Mouse (Mus musculus): ENCODE data around the gene Pikfyve. TPM values are rescaled to one million over a fixed set of nuclear protein-coding genes. Genes with fewer than 3 reads are reported as not detected.

The Pikfyve gene
- 11.5 and 13.7 TPM in 2 replicates for polyA plus RNA-seq (2015; fragmentation: Nextera tagmentation; extraction: Ambion mirVana)

GRCm38 (mm10) chr1:65186287-65187073, at the start of gene Pikfyve, which contains the start of gene Idh1:
Gene Pikfyve, plus strand, starts transcription at chr1:65186683.
Gene Idh1, minus strand, starts transcription at chr1:65186500.
- peaks cover 18% of the 10 kb centered on the region for H3K4me1 ChIP-seq (replicated peaks)
- H3K4me3 ChIP-seq, result peak within 1 kb of the TSS; percentile 79
- no peaks in the 10 kb centered on the region for H3K9me3 ChIP-seq
- peak within 1 kb of the TSS; percentile 69 for H3K4me2 ChIP-seq
- 1% methylated on average over 67 of the region's 71 CpGs for WGBS
- ATAC-seq (ENCODE audit: low FRiP score), result peak; percentile 99
- peak within 1 kb of the TSS; percentile 89 for H3K9ac ChIP-seq
- H3K27me3 ChIP-seq, result no peaks in the 10 kb centered on the region
- H3K27ac ChIP-seq, result peak within 1 kb of the TSS; percentile 91
- H3K36me3 ChIP-seq, result no peaks in the 10 kb centered on the region

GRCm38 (mm10) chr1:65137560-65137959, 48.9 kb upstream of the Pikfyve start:
- Histone ChIP-seq H3K36me3 (no peaks in the 10 kb centered on the region), H3K9ac (no peak overlapping the region), H3K4me2 (no peak overlapping the region), H3K27me3 (no peaks in the 10 kb centered on the region), H3K4me1 (replicated peaks) (no peaks in the 10 kb centered on the region), H3K27ac (no peak overlapping the region), H3K9me3 (no peaks in the 10 kb centered on the region), H3K4me3 (no peak overlapping the region)
- ATAC-seq (ENCODE audit: low FRiP score), result no peak
- WGBS, result 90% methylated on average over 6 of the region's 6 CpGs

GRCm38 (mm10) chr1:65144783-65145182, 41.7 kb upstream of the Pikfyve start:
- Histone ChIP-seq H3K4me1 (replicated peaks) (no peaks in the 10 kb centered on the region), H3K36me3 (no peaks in the 10 kb centered on the region), H3K9ac (no peak overlapping the region), H3K4me2 (no peak overlapping the region), H3K27ac (no peak overlapping the region), H3K9me3 (no peaks in the 10 kb centered on the region), H3K27me3 (no peaks in the 10 kb centered on the region), H3K4me3 (no peak overlapping the region)
- WGBS, result 93% methylated on average over 2 of the region's 2 CpGs
- no peak for ATAC-seq (ENCODE audit: low FRiP score)

- Histone ChIP-seq H3K27ac (no peak overlapping the region), H3K27me3 (no peaks in the 10 kb centered on the region)
- 70% methylated on average over 2 of the region's 2 CpGs for WGBS
Observed at GRCm38 (mm10) chr1:65146601-65147000, 39.9 kb upstream of the Pikfyve start.

GRCm38 (mm10) chr1:65147326-65147725, 39.2 kb upstream of the Pikfyve start:
- no peaks in the 10 kb centered on the region for H3K27me3 ChIP-seq
- no peaks in the 10 kb centered on the region for H3K4me1 ChIP-seq (replicated peaks)
- H3K9me3 ChIP-seq, result no peaks in the 10 kb centered on the region
- no peaks in the 10 kb centered on the region for H3K36me3 ChIP-seq
- no peak overlapping the region for H3K4me3 ChIP-seq
- H3K9ac ChIP-seq, result no peak overlapping the region
- 91% methylated on average over 5 of the region's 5 CpGs for WGBS
- no peak for ATAC-seq (ENCODE audit: low FRiP score)
- H3K4me2 ChIP-seq, result no peak overlapping the region
- H3K27ac ChIP-seq, result no peak overlapping the region

More at GRCm38 (mm10) chr1:65146601-65147000, 39.9 kb upstream of the Pikfyve start:
- no peaks in the 10 kb centered on the region for H3K4me1 ChIP-seq (replicated peaks)
- H3K9me3 ChIP-seq, result no peaks in the 10 kb centered on the region
- ATAC-seq (ENCODE audit: low FRiP score), result no peak
- H3K9ac ChIP-seq, result no peak overlapping the region
- H3K36me3 ChIP-seq, result no peaks in the 10 kb centered on the region
- no peak overlapping the region for H3K4me2 ChIP-seq
- no peak overlapping the region for H3K4me3 ChIP-seq

GRCm38 (mm10) chr1:65147971-65148370, 38.5 kb upstream of the Pikfyve start:
- WGBS, result 83% methylated on average over 3 of the region's 3 CpGs
- Histone ChIP-seq H3K4me3 (no peak overlapping the region), H3K4me2 (no peak overlapping the region), H3K9ac (no peak overlapping the region), H3K27me3 (no peaks in the 10 kb centered on the region), H3K27ac (no peak overlapping the region), H3K4me1 (replicated peaks) (no peaks in the 10 kb centered on the region), H3K9me3 (no peaks in the 10 kb centered on the region), H3K36me3 (no peaks in the 10 kb centered on the region)
- ATAC-seq (ENCODE audit: low FRiP score), result no peak

GRCm38 (mm10) chr1:65154814-65155213, 31.7 kb upstream of the Pikfyve start:
- Histone ChIP-seq H3K36me3 (peaks cover 30% of the 10 kb centered on the region), H3K9me3 (no peaks in the 10 kb centered on the region), H3K4me1 (replicated peaks) (no peaks in the 10 kb centered on the region), H3K9ac (no peak overlapping the region), H3K27me3 (no peaks in the 10 kb centered on the region), H3K27ac (no peak overlapping the region), H3K4me2 (no peak overlapping the region), H3K4me3 (no peak overlapping the region)
- no peak for ATAC-seq (ENCODE audit: low FRiP score)

- ATAC-seq (ENCODE audit: low FRiP score), result no peak
- 92% methylated on average over 5 of the region's 5 CpGs for WGBS
- no peaks in the 10 kb centered on the region for H3K4me1 ChIP-seq (replicated peaks)
- no peak overlapping the region for H3K4me3 ChIP-seq
- no peak overlapping the region for H3K27ac ChIP-seq
- H3K27me3 ChIP-seq, result no peaks in the 10 kb centered on the region
- H3K9me3 ChIP-seq, result no peaks in the 10 kb centered on the region
- H3K4me2 ChIP-seq, result no peak overlapping the region
- peaks cover 43% of the 10 kb centered on the region for H3K36me3 ChIP-seq
- H3K9ac ChIP-seq, result no peak overlapping the region
Observed at GRCm38 (mm10) chr1:65156111-65156510, 30.4 kb upstream of the Pikfyve start.

- no peak for ATAC-seq (ENCODE audit: low FRiP score)
- no peak overlapping the region for H3K4me2 ChIP-seq
- H3K27ac ChIP-seq, result no peak overlapping the region
- peaks cover 91% of the 10 kb centered on the region for H3K36me3 ChIP-seq
- no peaks in the 10 kb centered on the region for H3K9me3 ChIP-seq
- H3K9ac ChIP-seq, result no peak overlapping the region
- no peaks in the 10 kb centered on the region for H3K4me1 ChIP-seq (replicated peaks)
- WGBS, result 100% methylated on average over 1 of the region's 1 CpGs
- no peak overlapping the region for H3K4me3 ChIP-seq
- H3K27me3 ChIP-seq, result no peaks in the 10 kb centered on the region
Observed at GRCm38 (mm10) chr1:65162210-65162609, 24.3 kb upstream of the Pikfyve start.

- ATAC-seq (ENCODE audit: low FRiP score), result no peak
- Histone ChIP-seq H3K36me3 (peaks cover 94% of the 10 kb centered on the region), H3K4me1 (replicated peaks) (peaks cover 9% of the 10 kb centered on the region), H3K27me3 (no peaks in the 10 kb centered on the region), H3K27ac (no peak overlapping the region), H3K9ac (no peak overlapping the region), H3K4me2 (no peak overlapping the region), H3K9me3 (no peaks in the 10 kb centered on the region), H3K4me3 (no peak overlapping the region)
- WGBS, result 89% methylated on average over 1 of the region's 1 CpGs
Observed at GRCm38 (mm10) chr1:65167496-65167895, 19.0 kb upstream of the Pikfyve start.

- Histone ChIP-seq H3K9ac (no peak overlapping the region), H3K27ac (no peak overlapping the region), H3K27me3 (no peaks in the 10 kb centered on the region), H3K4me1 (replicated peaks) (peaks cover 27% of the 10 kb centered on the region), H3K4me3 (no peak overlapping the region), H3K9me3 (no peaks in the 10 kb centered on the region), H3K4me2 (no peak overlapping the region), H3K36me3 (peaks cover 92% of the 10 kb centered on the region)
- no peak for ATAC-seq (ENCODE audit: low FRiP score)
- WGBS, result 96% methylated on average over 7 of the region's 7 CpGs
Observed at GRCm38 (mm10) chr1:65169536-65169935, 16.9 kb upstream of the Pikfyve start.

- 91% methylated on average over 5 of the region's 5 CpGs for WGBS
- Histone ChIP-seq H3K9me3 (no peaks in the 10 kb centered on the region), H3K4me3 (no peak overlapping the region), H3K4me2 (no peak overlapping the region), H3K27ac (no peak overlapping the region), H3K36me3 (peaks cover 91% of the 10 kb centered on the region), H3K9ac (no peak overlapping the region), H3K27me3 (no peaks in the 10 kb centered on the region), H3K4me1 (replicated peaks) (peaks cover 30% of the 10 kb centered on the region)
- ATAC-seq (ENCODE audit: low FRiP score), result no peak
Observed at GRCm38 (mm10) chr1:65169947-65170346, 16.5 kb upstream of the Pikfyve start.

- WGBS, result 83% methylated on average over 4 of the region's 4 CpGs
- Histone ChIP-seq H3K4me2 (no peak overlapping the region), H3K4me3 (no peak overlapping the region), H3K9ac (no peak overlapping the region), H3K4me1 (replicated peaks) (peaks cover 43% of the 10 kb centered on the region), H3K27me3 (no peaks in the 10 kb centered on the region), H3K36me3 (peaks cover 74% of the 10 kb centered on the region), H3K9me3 (no peaks in the 10 kb centered on the region), H3K27ac (no peak overlapping the region)
- no peak for ATAC-seq (ENCODE audit: low FRiP score)
Observed at GRCm38 (mm10) chr1:65171579-65171978, 14.9 kb upstream of the Pikfyve start.
